Mouse (Mus musculus): ENCODE results near the gene Wdfy4. TPM values are rescaled to one million over a fixed set of nuclear protein-coding genes. Genes with fewer than 3 reads are reported as not detected.

The Wdfy4 gene
- total and polyA plus RNA-seq, 2 experiments from 2014 or later: 0.14 to 1.4 TPM

DNA sequence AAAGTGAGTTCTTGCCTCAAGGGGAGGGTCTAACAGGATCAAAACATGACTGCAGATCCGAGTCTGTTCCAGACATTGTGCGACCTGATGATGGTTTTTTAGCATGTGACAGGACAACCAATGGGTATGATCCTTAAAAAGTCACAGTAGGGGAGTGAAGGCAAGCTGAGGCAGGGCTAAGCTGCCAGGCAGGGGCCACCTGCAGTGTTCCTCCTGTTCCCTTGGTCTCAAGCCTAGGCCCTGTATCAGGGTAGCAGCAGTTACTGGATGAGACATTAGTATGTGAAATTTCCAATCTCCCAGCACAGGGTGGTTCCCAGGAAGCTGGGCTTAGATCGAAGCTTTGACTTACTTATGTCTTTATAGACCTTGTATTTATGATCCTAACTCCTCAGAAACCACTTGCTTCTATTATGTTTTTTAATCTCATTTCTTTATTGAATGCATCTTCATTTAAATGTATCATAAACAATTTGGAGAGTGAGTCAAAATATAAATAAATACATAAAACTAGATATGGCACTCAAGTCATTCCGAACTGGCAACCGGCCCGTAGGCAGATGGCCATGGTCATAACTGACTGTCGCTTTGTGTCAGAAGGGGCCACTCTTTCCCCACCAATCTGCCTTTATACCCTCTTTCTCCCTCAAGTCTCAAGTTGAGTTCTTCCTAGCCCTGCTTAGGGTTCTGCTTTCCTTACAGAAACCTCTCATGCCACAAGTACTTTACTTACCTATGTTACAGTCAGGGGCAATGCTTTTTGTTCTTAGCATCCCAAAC lies 126.2 kb downstream of the Wdfy4 start:
- WGBS: 82% methylated on average over 7 of the region's 7 CpGs
- TF ChIP-seq EP300 (IDR thresholded peaks at IDR 0.05; ENCODE audit: low read depth) (no peak), CTCF (IDR thresholded peaks at IDR 0.05; ENCODE audit: low read depth) (no peak)

GRCm38 (mm10) chr14:33053441-33053840 lies 131.9 kb downstream of the Wdfy4 start:
- Histone ChIP-seq H3K9ac (replicated peaks; ENCODE audit: low read depth, low read length) (no peak overlapping the region), H3K4me1 (ENCODE audit: control insufficient read depth, insufficient read depth) (0 out of 2 replicates have a peak, but pooled peaks cover 7% of the 10 kb centered on the region), H3K9me3 (replicated peaks; ENCODE audit: control insufficient read depth, low read length) (no peaks in the 10 kb centered on the region), H3K27me3 (ENCODE audit: control insufficient read depth, insufficient read depth, low read length) (no peaks in the 10 kb centered on the region), H3K27ac (ENCODE audit: low read depth) (no peak overlapping the region), H3K36me3 (replicated peaks; ENCODE audit: control insufficient read depth, insufficient read depth, low read length) (no peaks in the 10 kb centered on the region), H3K4me2 (ENCODE audit: low read depth, low read length) (no peak overlapping the region), H3K4me3 (ENCODE audit: low read depth, low read length) (no peak overlapping the region)
- ATAC-seq (ENCODE audit: insufficient read depth, low read depth) (no peak), DNase-seq (ENCODE audit: low spot score) (no peak)
- no peak for TF ChIP-seq CTCF (IDR thresholded peaks at IDR 0.05; ENCODE audit: low read depth)
- no peak for TF ChIP-seq EP300 (IDR thresholded peaks at IDR 0.05; ENCODE audit: low read depth)
- whole genome bisulfite sequencing: 45% methylated on average over 8 of the region's 8 CpGs

More for the DNA sequence above, 126.2 kb downstream of the Wdfy4 start:
- Histone ChIP-seq H3K4me2 (ENCODE audit: low read depth, low read length) (no peak overlapping the region), H3K27me3 (ENCODE audit: control insufficient read depth, insufficient read depth, low read length) (no peaks in the 10 kb centered on the region), H3K4me1 (ENCODE audit: control insufficient read depth, insufficient read depth) (no peaks in the 10 kb centered on the region), H3K27ac (ENCODE audit: low read depth) (no peak overlapping the region), H3K36me3 (replicated peaks; ENCODE audit: control insufficient read depth, insufficient read depth, low read length) (no peaks in the 10 kb centered on the region), H3K9me3 (replicated peaks; ENCODE audit: control insufficient read depth, low read length) (no peaks in the 10 kb centered on the region), H3K9ac (replicated peaks; ENCODE audit: low read depth, low read length) (no peak overlapping the region), H3K4me3 (ENCODE audit: low read depth, low read length) (no peak overlapping the region)
- no peak for ATAC-seq (ENCODE audit: insufficient read depth, low read depth)
- DNase-seq (ENCODE audit: low spot score): no peak

DNA sequence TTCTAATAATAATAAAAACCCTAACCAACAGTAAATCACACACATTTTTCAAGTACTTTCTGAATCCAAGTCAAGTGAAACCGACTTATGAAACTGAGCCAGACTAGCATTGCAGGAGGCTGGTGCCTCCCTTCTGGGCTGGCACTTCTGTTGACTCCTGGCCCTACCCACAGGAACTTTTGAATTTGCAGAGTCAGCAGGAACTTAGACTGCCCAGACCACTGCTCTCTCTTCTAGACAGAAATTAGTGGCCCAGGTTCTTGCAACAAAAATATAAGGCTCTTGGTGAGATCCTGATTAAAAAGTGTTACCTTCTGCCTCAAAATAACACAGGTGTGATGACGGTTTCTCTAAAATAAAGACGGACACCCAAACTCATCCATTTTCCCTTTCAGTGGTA lies 140.1 kb downstream of the Wdfy4 start:
- ATAC-seq (ENCODE audit: insufficient read depth, low read depth) (no peak), DNase-seq (ENCODE audit: low spot score) (no peak)
- Histone ChIP-seq H3K27me3 (ENCODE audit: control insufficient read depth, insufficient read depth, low read length) (no peaks in the 10 kb centered on the region), H3K36me3 (replicated peaks; ENCODE audit: control insufficient read depth, insufficient read depth, low read length) (no peaks in the 10 kb centered on the region), H3K27ac (ENCODE audit: low read depth) (no peak overlapping the region), H3K4me1 (ENCODE audit: control insufficient read depth, insufficient read depth) (no peaks in the 10 kb centered on the region), H3K4me3 (ENCODE audit: low read depth, low read length) (no peak overlapping the region), H3K4me2 (ENCODE audit: low read depth, low read length) (no peak overlapping the region), H3K9me3 (replicated peaks; ENCODE audit: control insufficient read depth, low read length) (no peaks in the 10 kb centered on the region), H3K9ac (replicated peaks; ENCODE audit: low read depth, low read length) (no peak overlapping the region)
- 82% methylated on average over 3 of the region's 3 CpGs for WGBS
- TF ChIP-seq CTCF (IDR thresholded peaks at IDR 0.05; ENCODE audit: low read depth): no peak
- TF ChIP-seq EP300 (IDR thresholded peaks at IDR 0.05; ENCODE audit: low read depth): no peak

DNA sequence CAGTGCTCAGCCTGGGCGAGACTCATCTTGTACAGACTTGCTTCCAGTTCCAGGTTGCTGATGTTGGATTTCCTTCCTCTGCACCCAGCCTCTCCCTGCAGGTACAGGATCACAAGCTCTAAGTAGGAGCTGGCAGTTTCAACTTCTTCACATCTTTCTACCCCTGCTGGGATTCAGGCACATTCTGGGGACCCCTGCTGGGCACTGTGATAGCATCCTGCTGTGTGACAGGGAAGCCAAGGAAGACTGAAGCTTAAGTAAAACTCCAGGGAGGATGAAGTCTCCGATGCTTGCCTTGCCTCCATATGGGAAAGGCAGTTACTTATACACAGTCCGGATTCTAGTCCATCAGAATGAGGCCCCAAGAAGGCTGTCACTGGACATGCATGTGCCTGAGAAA lies 148.5 kb downstream of the Wdfy4 start:
- peak; percentile 19; the same call in 1 of the 2 replicates for TF ChIP-seq CTCF (IDR thresholded peaks at IDR 0.05; ENCODE audit: low read depth)
- no peak for TF ChIP-seq EP300 (IDR thresholded peaks at IDR 0.05; ENCODE audit: low read depth)
- WGBS: 43% methylated on average over 3 of the region's 3 CpGs
- Histone ChIP-seq H3K27me3 (ENCODE audit: control insufficient read depth, insufficient read depth, low read length) (no peaks in the 10 kb centered on the region), H3K9ac (replicated peaks; ENCODE audit: low read depth, low read length) (no peak overlapping the region), H3K9me3 (replicated peaks; ENCODE audit: control insufficient read depth, low read length) (no peaks in the 10 kb centered on the region; the same call in 1 of the 2 replicates), H3K4me3 (ENCODE audit: low read depth, low read length) (no peak overlapping the region), H3K27ac (ENCODE audit: low read depth) (no peak overlapping the region), H3K4me1 (ENCODE audit: control insufficient read depth, insufficient read depth) (no peaks in the 10 kb centered on the region), H3K36me3 (replicated peaks; ENCODE audit: control insufficient read depth, insufficient read depth, low read length) (no peaks in the 10 kb centered on the region), H3K4me2 (ENCODE audit: low read depth, low read length) (no peak overlapping the region)
- no peak for DNase-seq (ENCODE audit: low spot score)
- ATAC-seq (ENCODE audit: insufficient read depth, low read depth): no peak

- 80% methylated on average over 5 of the region's 5 CpGs for WGBS
- no peaks in the 10 kb centered on the region; the same call in 1 of the 2 replicates for H3K9me3 ChIP-seq (replicated peaks; ENCODE audit: control insufficient read depth, low read length)
- no peak for DNase-seq (ENCODE audit: low spot score)
Observed at GRCm38 (mm10) chr14:33035386-33035785, 149.9 kb downstream of the Wdfy4 start.

More at GRCm38 (mm10) chr14:33035386-33035785, 149.9 kb downstream of the Wdfy4 start:
- Histone ChIP-seq H3K9ac (replicated peaks; ENCODE audit: low read depth, low read length) (no peak overlapping the region), H3K4me2 (ENCODE audit: low read depth, low read length) (no peak overlapping the region), H3K27ac (ENCODE audit: low read depth) (no peak overlapping the region), H3K4me1 (ENCODE audit: control insufficient read depth, insufficient read depth) (no peaks in the 10 kb centered on the region), H3K4me3 (ENCODE audit: low read depth, low read length) (no peak overlapping the region), H3K27me3 (ENCODE audit: control insufficient read depth, insufficient read depth, low read length) (no peaks in the 10 kb centered on the region), H3K36me3 (replicated peaks; ENCODE audit: control insufficient read depth, insufficient read depth, low read length) (no peaks in the 10 kb centered on the region)
- TF ChIP-seq CTCF (IDR thresholded peaks at IDR 0.05; ENCODE audit: low read depth): no peak
- no peak for TF ChIP-seq EP300 (IDR thresholded peaks at IDR 0.05; ENCODE audit: low read depth)
- no peak for ATAC-seq (ENCODE audit: insufficient read depth, low read depth)
